Mouse (Mus musculus) bone marrow macrophage, adult 2 months (primary cell): ENCODE data around the gene Slc1a5. TPM values are rescaled to one million over a fixed set of nuclear protein-coding genes. Genes with fewer than 3 reads are reported as not detected.

Source experiments
- H3K27ac ChIP-seq: 2 replicates; pipeline ENCODE4 v1.5.1; 2012; ENCODE audit warnings: low read depth, low read length; ENCODE audit not compliant: insufficient read depth
- H3K4me1 ChIP-seq: 2 replicates; pipeline ENCODE4 v1.6.1; 2012; ENCODE audit warnings: low read length; ENCODE audit not compliant: control insufficient read depth, insufficient read depth
- H3K4me3 ChIP-seq: 2 replicates; pipeline ENCODE4 v1.5.1; 2012; ENCODE audit warnings: mild to moderate bottlenecking, low read length, moderate library complexity; ENCODE audit not compliant: insufficient read depth
- CTCF ChIP-seq: IDR thresholded peaks from 2 replicates; pipeline ENCODE4 v1.5.1; 2012; ENCODE audit warnings: low read depth, mild to moderate bottlenecking, low read length, moderate library complexity
- POLR2A ChIP-seq: IDR thresholded peaks from 2 replicates; pipeline ENCODE4 v1.6.1; 2012; ENCODE audit warnings: mild to moderate bottlenecking, low read depth, low read length, borderline replicate concordance
- polyA plus RNA-seq: library from polyadenylated mRNA; stranded (reverse); fragments of >200 nt; gene quantifications from 2 replicates; pipeline ENCODE4 v1.2.4, GENCODE M21; 2012; ENCODE audit not compliant: missing spikeins, insufficient read depth, insufficient read length

Gene Slc1a5
- polyA plus RNA-seq, 1 experiment = 25.0 TPM

DNA sequence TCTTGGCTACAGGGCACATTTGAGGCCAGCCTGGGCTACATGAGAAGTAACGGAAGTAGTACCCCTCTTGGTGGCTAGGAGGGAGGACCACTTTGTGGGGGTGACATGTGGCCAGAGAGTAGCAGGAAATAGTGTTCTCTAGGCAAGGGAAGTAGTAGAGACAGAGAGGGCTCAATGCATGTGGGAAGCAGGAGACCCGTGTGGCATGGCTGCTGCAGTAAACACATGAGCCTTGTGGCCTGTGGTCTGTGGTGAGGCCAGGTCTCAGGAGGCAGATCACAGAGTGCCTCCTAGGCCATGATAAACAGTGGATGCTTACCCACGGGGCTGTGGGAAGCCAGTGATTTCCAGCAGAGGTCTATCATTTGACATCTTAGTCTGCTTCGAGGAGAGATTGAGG is 46.1 kb downstream of the Slc1a5 start:
- no peak for TF ChIP-seq POLR2A
- no peak for TF ChIP-seq CTCF
- Histone ChIP-seq H3K27ac (peak overlapping the region; percentile 14; the same call in 1 of the 2 replicates), H3K4me1 (peaks cover 29% of the 10 kb centered on the region), H3K4me3 (no peak overlapping the region)

GRCm38 (mm10) chr7:16830449-16830848 is 49.3 kb downstream of the Slc1a5 start:
- no peak overlapping the region for H3K27ac ChIP-seq
- H3K4me3 ChIP-seq = no peak overlapping the region
- TF ChIP-seq CTCF (no peak), POLR2A (no peak)
- peaks cover 19% of the 10 kb centered on the region for H3K4me1 ChIP-seq

GRCm38 (mm10) chr7:16837916-16838803 is 57.0 kb downstream of the Slc1a5 start:
- TF ChIP-seq POLR2A = no peak
- TF ChIP-seq CTCF = no peak
- Histone ChIP-seq H3K4me3 (no peak overlapping the region), H3K4me1 (peaks cover 17% of the 10 kb centered on the region), H3K27ac (no peak overlapping the region)

DNA sequence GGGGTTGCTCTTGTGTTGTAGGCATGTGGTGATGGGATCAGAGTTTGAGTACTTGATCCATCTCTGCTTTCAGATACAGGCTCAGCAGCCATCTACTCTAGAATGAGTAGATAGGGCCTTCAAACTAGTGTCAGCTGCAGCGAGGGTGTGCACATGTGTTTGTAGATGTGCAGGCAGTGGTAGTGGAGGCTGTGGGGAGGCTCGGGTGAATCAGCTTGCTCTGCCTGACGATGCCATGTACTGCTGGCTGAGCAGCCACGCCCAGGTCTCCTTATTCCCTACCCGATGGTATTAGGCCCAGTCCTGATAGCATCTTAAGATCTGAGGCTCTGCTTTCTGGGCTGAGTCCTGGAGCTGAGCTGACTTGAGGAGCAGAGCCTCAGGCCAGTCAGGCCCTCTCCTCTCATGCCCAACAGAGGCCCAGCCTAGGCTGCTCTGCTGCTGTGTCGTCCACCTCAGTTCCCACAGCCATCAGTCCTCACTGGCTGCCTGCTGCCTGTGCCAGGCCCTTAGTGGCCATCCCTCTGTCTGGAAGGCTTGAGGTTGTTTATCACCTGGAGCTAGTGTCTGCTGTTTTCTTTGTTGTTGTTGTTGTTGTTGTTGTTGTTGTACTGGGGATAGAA is 57.8 kb downstream of the Slc1a5 start:
- Histone ChIP-seq H3K4me3 (no peak overlapping the region), H3K4me1 (peaks cover 19% of the 10 kb centered on the region), H3K27ac (no peak overlapping the region)
- TF ChIP-seq POLR2A (no peak), CTCF (no peak)

DNA sequence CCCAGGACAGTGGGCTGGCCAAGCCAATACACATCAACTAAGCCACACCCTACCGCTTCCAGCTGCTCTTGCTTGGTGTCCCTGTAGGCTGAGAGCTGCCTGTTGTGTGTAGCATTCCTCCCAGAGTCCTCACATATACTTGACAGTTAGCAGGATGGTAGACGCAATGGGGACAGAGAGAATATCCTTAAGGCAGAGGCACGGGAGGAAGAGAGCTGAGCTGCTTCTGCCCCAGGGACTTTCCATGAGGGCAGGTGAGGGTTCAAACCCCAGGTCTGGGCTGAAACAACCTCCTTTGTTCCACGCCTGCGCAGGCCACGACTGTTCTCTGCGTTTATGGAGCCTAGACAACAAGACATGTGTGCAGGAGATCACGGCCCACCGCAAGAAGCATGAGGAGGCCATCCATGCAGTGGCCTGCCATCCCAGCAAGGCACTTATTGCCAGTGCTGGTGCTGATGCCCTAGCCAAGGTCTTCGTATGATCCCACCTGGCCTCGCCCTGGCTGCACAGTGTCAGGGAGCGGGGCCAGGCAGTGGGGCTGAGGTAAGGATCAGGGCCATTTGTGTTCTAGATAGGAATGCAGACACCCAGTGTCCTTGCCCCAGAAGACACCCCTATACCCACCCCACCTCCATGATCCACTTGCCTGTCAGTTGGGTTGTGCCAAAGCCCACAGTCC is 58.4 kb downstream of the Slc1a5 start:
- Histone ChIP-seq H3K4me1 (peaks cover 21% of the 10 kb centered on the region), H3K4me3 (no peak overlapping the region), H3K27ac (no peak overlapping the region)
- no peak for TF ChIP-seq CTCF
- no peak for TF ChIP-seq POLR2A

- Histone ChIP-seq H3K27ac (no peak overlapping the region), H3K4me1 (peaks cover 25% of the 10 kb centered on the region), H3K4me3 (no peak overlapping the region)
- TF ChIP-seq POLR2A (no peak), CTCF (no peak)
Measured at GRCm38 (mm10) chr7:16840109-16840491, 59.0 kb downstream of the Slc1a5 start.

DNA sequence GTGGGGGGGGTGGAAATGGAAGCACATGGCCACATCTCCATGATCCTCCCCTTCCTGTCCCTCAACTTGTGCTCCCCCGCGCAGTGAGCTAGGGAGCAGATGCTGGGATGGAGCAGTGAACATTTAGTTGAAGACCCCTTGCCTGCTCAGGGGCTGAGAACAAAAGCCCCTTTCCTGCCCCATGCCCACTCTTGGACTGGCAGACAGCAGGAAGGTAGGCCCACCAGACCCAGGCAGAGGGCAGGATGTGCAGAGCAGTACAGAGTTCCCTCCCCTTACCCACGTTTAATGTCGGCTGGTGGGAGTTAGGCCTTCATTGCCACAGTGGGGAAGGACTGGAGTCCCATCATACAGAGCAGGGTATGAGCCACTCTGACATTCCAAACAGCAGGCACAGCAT is 59.9 kb downstream of the Slc1a5 start:
- TF ChIP-seq POLR2A = no peak
- no peak for TF ChIP-seq CTCF
- Histone ChIP-seq H3K27ac (0 out of 2 replicates have a peak overlapping the region, but pooled peaks have one; percentile 7), H3K4me1 (peaks cover 25% of the 10 kb centered on the region), H3K4me3 (no peak overlapping the region)

GRCm38 (mm10) chr7:16841561-16842560 is 60.7 kb downstream of the Slc1a5 start:
- peak overlapping the region; percentile 85 for H3K4me3 ChIP-seq
- H3K27ac ChIP-seq = peak overlapping the region; percentile 19; the same call in 1 of the 2 replicates
- peaks cover 25% of the 10 kb centered on the region for H3K4me1 ChIP-seq
- TF ChIP-seq POLR2A = no peak
- no peak for TF ChIP-seq CTCF

- Histone ChIP-seq H3K4me3 (peak within 1 kb of the TSS; percentile 85), H3K4me1 (peaks cover 25% of the 10 kb centered on the region), H3K27ac (peak within 1 kb of the TSS; percentile 19)
- TF ChIP-seq POLR2A = no peak
- no peak for TF ChIP-seq CTCF
Measured at GRCm38 (mm10) chr7:16842645-16843063, 61.5 kb downstream of the Slc1a5 start, which contains the start of gene Prkd2. Gene Prkd2, plus strand, starts transcription at chr7:16842902.
